Mouse (Mus musculus) adrenal gland (tissue): ENCODE data around the gene Chgb.

Experiments
- intact Hi-C: fragments of 180-260 bp; cut with DNase I; formaldehyde crosslinking; loops from one replicate; pipeline ENCODE4 v1.15.1; 2025

The Chgb gene

DNA sequence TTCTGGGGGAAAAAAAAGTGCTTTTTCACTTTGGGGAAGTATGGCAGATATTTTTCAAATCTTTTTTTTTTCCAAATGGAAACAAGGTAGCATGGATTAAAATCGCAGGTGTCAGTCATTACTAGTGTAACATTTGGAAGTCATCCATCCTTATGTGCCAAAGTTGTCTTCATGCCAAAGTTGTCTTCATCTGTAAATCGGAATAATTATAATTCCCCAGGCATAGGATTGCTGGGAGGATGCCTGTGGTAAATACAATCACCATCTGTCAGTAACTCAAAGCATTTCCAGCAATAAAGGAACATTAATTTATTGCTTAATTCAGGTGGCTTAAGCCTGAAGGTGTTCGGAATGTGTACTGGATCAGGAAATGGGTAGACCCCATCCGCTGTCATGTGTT is 60.0 kb downstream of the Chgb start:
- intact Hi-C loops: no loop called here
